Mouse (Mus musculus) small intestine, adult 2 months (tissue): ENCODE measurements around the gene Gab2.

ENCODE experiments used
- CTCF ChIP-seq: fragments of 200-500 bp; IDR thresholded peaks from 2 replicates; pipeline ENCODE4 v1.5.1; 2012; ENCODE audit warnings: low read depth, mild to moderate bottlenecking, control low read depth, inconsistent platforms, low read length, moderate library complexity, mixed read lengths; ENCODE audit not compliant: insufficient replicate concordance, insufficient read length; ENCODE audit errors: extremely low read depth
- POLR2A ChIP-seq: fragments of 200-500 bp; IDR thresholded peaks from 2 replicates; pipeline ENCODE4 v1.6.1; 2012; ENCODE audit warnings: low read depth, mild to moderate bottlenecking, control low read depth, inconsistent platforms, low read length, moderate library complexity

DNA sequence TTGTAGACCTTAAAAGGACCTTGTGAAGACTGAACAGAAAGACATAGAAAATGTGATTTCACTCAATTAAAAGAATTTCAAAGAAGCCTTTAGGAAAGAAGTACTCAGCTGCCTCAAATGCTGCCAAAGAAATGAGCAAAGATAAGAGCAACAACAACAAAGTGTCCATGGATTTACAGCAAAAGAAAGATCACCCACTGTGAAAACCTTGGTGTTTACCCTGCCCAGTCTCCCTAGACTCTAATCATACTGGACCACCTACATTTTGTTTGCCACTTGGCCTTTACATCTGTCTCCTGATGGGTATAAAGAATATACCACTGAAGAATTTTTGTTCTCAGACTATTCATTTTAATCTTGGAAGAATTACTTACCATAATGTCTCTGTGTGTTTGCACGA, 89.7 kb downstream of the Gab2 start:
- no peak for TF ChIP-seq CTCF
- no peak for TF ChIP-seq POLR2A
